Mouse (Mus musculus): Measurements from ENCODE around the gene Abtb1. TPM values are rescaled to one million over a fixed set of nuclear protein-coding genes. Genes with fewer than 3 reads are reported as not detected.

Abtb1 gene
- polyA plus RNA-seq, 1 experiment from 2014 or later: 31.6 TPM

DNA sequence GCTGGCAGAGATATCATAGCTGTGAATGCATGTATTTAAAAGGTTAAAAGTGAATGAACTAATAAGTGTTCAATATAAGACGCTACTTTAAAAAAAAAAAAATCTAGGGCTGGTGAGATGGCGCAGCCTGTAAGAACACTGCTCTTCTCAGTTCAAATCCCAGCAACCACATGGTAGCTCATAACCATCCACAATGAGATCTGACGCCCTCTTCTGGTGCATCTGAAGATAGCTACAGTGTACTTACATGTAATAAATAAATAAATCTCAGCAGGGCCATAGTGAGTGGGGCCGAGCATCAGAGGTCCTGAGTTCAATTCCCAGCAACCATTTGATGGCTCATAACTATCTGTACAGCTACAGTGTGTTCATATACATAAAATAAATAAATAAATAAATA, 37.7 kb upstream of the Abtb1 start:
- H3K4me2 ChIP-seq (ENCODE audit: low read depth, low read length): no peak overlapping the region
- no peak for ATAC-seq (replicated peaks; ENCODE audit: extremely low read depth, insufficient read depth, low FRiP score)
- no peak overlapping the region for H3K9ac ChIP-seq (ENCODE audit: low read length)

GRCm38 (mm10) chr6:88874868-88875508, 33.2 kb upstream of the Abtb1 start, which contains the start of gene Podxl2:
Gene Podxl2 (minus strand): TSS chr6:88875044.
- Histone ChIP-seq H3K27ac (ENCODE audit: low read length) (no peak within 1 kb of the TSS), H3K4me2 (ENCODE audit: low read depth, low read length) (peak within 1 kb of the TSS; percentile 100), H3K4me3 (ENCODE audit: low read length) (peak within 1 kb of the TSS; percentile 73), H3K9me3 (replicated peaks; ENCODE audit: control insufficient read depth, low read length) (no peaks in the 10 kb centered on the region), H3K4me1 (ENCODE audit: control insufficient read depth, insufficient read depth, low read length) (no peaks in the 10 kb centered on the region), H3K9ac (ENCODE audit: low read length) (peak within 1 kb of the TSS; percentile 80), H3K27me3 (ENCODE audit: control insufficient read depth, insufficient read depth, low read length) (peaks cover 3% of the 10 kb centered on the region; the same call in 1 of the 2 replicates), H3K36me3 (ENCODE audit: control insufficient read depth, insufficient read depth) (no peaks in the 10 kb centered on the region)
- peak; percentile 73 for ATAC-seq (replicated peaks; ENCODE audit: extremely low read depth, insufficient read depth, low FRiP score)
- 5% methylated on average over 63 of the region's 63 CpGs for WGBS

More for the DNA sequence above, 37.7 kb upstream of the Abtb1 start:
- H3K4me3 ChIP-seq (ENCODE audit: low read length): no peak overlapping the region
- no peaks in the 10 kb centered on the region for H3K27me3 ChIP-seq (ENCODE audit: control insufficient read depth, insufficient read depth, low read length)
- no peaks in the 10 kb centered on the region for H3K9me3 ChIP-seq (replicated peaks; ENCODE audit: control insufficient read depth, low read length)
- peaks cover 11% of the 10 kb centered on the region for H3K36me3 ChIP-seq (ENCODE audit: control insufficient read depth, insufficient read depth)
- WGBS: 62% methylated on average over 4 of the region's 4 CpGs
- H3K27ac ChIP-seq (ENCODE audit: low read length): no peak overlapping the region
- no peaks in the 10 kb centered on the region for H3K4me1 ChIP-seq (ENCODE audit: control insufficient read depth, insufficient read depth, low read length)

GRCm38 (mm10) chr6:88873965-88874867, 32.4 kb upstream of the Abtb1 start:
- Histone ChIP-seq H3K27ac (ENCODE audit: low read length) (no peak overlapping the region), H3K27me3 (ENCODE audit: control insufficient read depth, insufficient read depth, low read length) (peaks cover 3% of the 10 kb centered on the region; the same call in 1 of the 2 replicates), H3K36me3 (ENCODE audit: control insufficient read depth, insufficient read depth) (no peaks in the 10 kb centered on the region)

DNA sequence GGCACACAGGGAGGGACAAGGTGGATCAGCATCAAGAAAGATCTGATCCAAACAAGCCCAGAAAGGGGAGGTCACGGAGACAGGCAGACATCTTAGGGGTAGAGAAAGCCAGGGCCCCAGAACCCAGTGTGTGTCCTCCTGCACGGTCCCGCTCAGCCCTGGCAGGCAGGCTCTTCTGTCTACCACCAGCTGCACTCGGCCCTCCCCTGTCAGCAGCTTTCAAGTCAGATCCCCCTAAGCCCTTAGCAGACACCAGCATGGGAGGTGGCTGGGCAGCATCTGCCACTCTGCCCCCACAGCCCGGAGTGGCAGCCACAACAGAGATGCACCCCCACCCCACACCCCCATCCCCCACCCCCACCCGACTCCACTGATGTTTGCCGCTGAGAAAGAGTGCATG, 31.0 kb upstream of the Abtb1 start:
- Histone ChIP-seq H3K36me3 (ENCODE audit: control insufficient read depth, insufficient read depth) (no peaks in the 10 kb centered on the region), H3K4me2 (ENCODE audit: low read depth, low read length) (no peak overlapping the region), H3K4me1 (ENCODE audit: control insufficient read depth, insufficient read depth, low read length) (no peaks in the 10 kb centered on the region), H3K9ac (ENCODE audit: low read length) (no peak overlapping the region), H3K9me3 (replicated peaks; ENCODE audit: control insufficient read depth, low read length) (no peaks in the 10 kb centered on the region), H3K27ac (ENCODE audit: low read length) (no peak overlapping the region), H3K27me3 (ENCODE audit: control insufficient read depth, insufficient read depth, low read length) (peaks cover 3% of the 10 kb centered on the region; the same call in 1 of the 2 replicates), H3K4me3 (ENCODE audit: low read length) (no peak overlapping the region)
- WGBS: 44% methylated on average over 7 of the region's 7 CpGs
- 0 out of 2 replicates have a peak, but pooled peaks have one; percentile 7 for ATAC-seq (replicated peaks; ENCODE audit: extremely low read depth, insufficient read depth, low FRiP score)

More at GRCm38 (mm10) chr6:88873965-88874867, 32.4 kb upstream of the Abtb1 start:
- Histone ChIP-seq H3K4me2 (ENCODE audit: low read depth, low read length) (peak overlapping the region; percentile 100), H3K4me3 (ENCODE audit: low read length) (peak overlapping the region; percentile 73), H3K4me1 (ENCODE audit: control insufficient read depth, insufficient read depth, low read length) (no peaks in the 10 kb centered on the region), H3K9me3 (replicated peaks; ENCODE audit: control insufficient read depth, low read length) (no peaks in the 10 kb centered on the region), H3K9ac (ENCODE audit: low read length) (peak overlapping the region; percentile 80)
- ATAC-seq (replicated peaks; ENCODE audit: extremely low read depth, insufficient read depth, low FRiP score): peak; percentile 8
- 4% methylated on average over 73 of the region's 74 CpGs for WGBS

GRCm38 (mm10) chr6:88871546-88871945, 29.8 kb upstream of the Abtb1 start:
- Histone ChIP-seq H3K27me3 (ENCODE audit: control insufficient read depth, insufficient read depth, low read length) (peaks cover 3% of the 10 kb centered on the region; the same call in 1 of the 2 replicates), H3K4me3 (ENCODE audit: low read length) (no peak overlapping the region), H3K4me2 (ENCODE audit: low read depth, low read length) (no peak overlapping the region), H3K9ac (ENCODE audit: low read length) (no peak overlapping the region), H3K27ac (ENCODE audit: low read length) (no peak overlapping the region), H3K4me1 (ENCODE audit: control insufficient read depth, insufficient read depth, low read length) (no peaks in the 10 kb centered on the region), H3K36me3 (ENCODE audit: control insufficient read depth, insufficient read depth) (no peaks in the 10 kb centered on the region), H3K9me3 (replicated peaks; ENCODE audit: control insufficient read depth, low read length) (no peaks in the 10 kb centered on the region)
- no peak for ATAC-seq (replicated peaks; ENCODE audit: extremely low read depth, insufficient read depth, low FRiP score)
- 50% methylated on average over 8 of the region's 8 CpGs for WGBS

GRCm38 (mm10) chr6:88870594-88870993, 28.8 kb upstream of the Abtb1 start:
- ATAC-seq (replicated peaks; ENCODE audit: extremely low read depth, insufficient read depth, low FRiP score): no peak
- no peak overlapping the region for H3K9ac ChIP-seq (ENCODE audit: low read length)
- no peak overlapping the region for H3K4me2 ChIP-seq (ENCODE audit: low read depth, low read length)
- H3K9me3 ChIP-seq (replicated peaks; ENCODE audit: control insufficient read depth, low read length): no peaks in the 10 kb centered on the region
- H3K27ac ChIP-seq (ENCODE audit: low read length): no peak overlapping the region
- H3K27me3 ChIP-seq (ENCODE audit: control insufficient read depth, insufficient read depth, low read length): peaks cover 3% of the 10 kb centered on the region; the same call in 1 of the 2 replicates
- no peak overlapping the region for H3K4me3 ChIP-seq (ENCODE audit: low read length)
- WGBS: 48% methylated on average over 4 of the region's 4 CpGs
- no peaks in the 10 kb centered on the region for H3K36me3 ChIP-seq (ENCODE audit: control insufficient read depth, insufficient read depth)
- H3K4me1 ChIP-seq (ENCODE audit: control insufficient read depth, insufficient read depth, low read length): no peaks in the 10 kb centered on the region

DNA sequence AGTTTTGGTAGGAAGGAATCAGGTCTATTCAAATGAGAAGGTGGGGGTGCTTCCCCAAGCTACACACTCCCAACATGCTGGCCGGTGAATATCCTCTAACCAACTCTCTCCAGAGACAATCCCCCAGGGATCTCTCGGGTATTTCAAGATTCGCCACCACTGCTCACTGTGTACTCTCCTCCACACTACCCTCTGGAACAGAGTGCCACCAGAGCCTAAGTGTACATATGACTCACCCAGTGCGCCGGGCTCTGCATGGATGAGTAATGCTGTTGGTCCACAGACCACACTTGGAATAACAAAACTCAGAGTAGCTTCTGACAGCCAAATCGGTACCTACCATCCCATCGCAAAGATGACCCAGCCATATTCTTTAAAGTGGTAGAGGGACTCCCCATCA, 27.7 kb upstream of the Abtb1 start:
- 80% methylated on average over 7 of the region's 7 CpGs for WGBS
- H3K9me3 ChIP-seq (replicated peaks; ENCODE audit: control insufficient read depth, low read length): no peaks in the 10 kb centered on the region

GRCm38 (mm10) chr6:88865704-88866103, 23.9 kb upstream of the Abtb1 start:
- H3K4me3 ChIP-seq (ENCODE audit: low read length): no peak overlapping the region
- no peak for ATAC-seq (replicated peaks; ENCODE audit: extremely low read depth, insufficient read depth, low FRiP score)
- H3K27me3 ChIP-seq (ENCODE audit: control insufficient read depth, insufficient read depth, low read length): no peaks in the 10 kb centered on the region
- H3K27ac ChIP-seq (ENCODE audit: low read length): no peak overlapping the region
- H3K9me3 ChIP-seq (replicated peaks; ENCODE audit: control insufficient read depth, low read length): no peaks in the 10 kb centered on the region
- peaks cover 9% of the 10 kb centered on the region for H3K36me3 ChIP-seq (ENCODE audit: control insufficient read depth, insufficient read depth)
- H3K9ac ChIP-seq (ENCODE audit: low read length): no peak overlapping the region
- no peaks in the 10 kb centered on the region for H3K4me1 ChIP-seq (ENCODE audit: control insufficient read depth, insufficient read depth, low read length)
- WGBS: 78% methylated on average over 7 of the region's 7 CpGs
- no peak overlapping the region for H3K4me2 ChIP-seq (ENCODE audit: low read depth, low read length)

More for the DNA sequence above, 27.7 kb upstream of the Abtb1 start:
- Histone ChIP-seq H3K4me3 (ENCODE audit: low read length) (no peak overlapping the region), H3K27ac (ENCODE audit: low read length) (no peak overlapping the region), H3K4me2 (ENCODE audit: low read depth, low read length) (no peak overlapping the region), H3K27me3 (ENCODE audit: control insufficient read depth, insufficient read depth, low read length) (peaks cover 3% of the 10 kb centered on the region; the same call in 1 of the 2 replicates), H3K36me3 (ENCODE audit: control insufficient read depth, insufficient read depth) (peaks cover 2% of the 10 kb centered on the region; the same call in 1 of the 2 replicates), H3K4me1 (ENCODE audit: control insufficient read depth, insufficient read depth, low read length) (no peaks in the 10 kb centered on the region), H3K9ac (ENCODE audit: low read length) (no peak overlapping the region)
- no peak for ATAC-seq (replicated peaks; ENCODE audit: extremely low read depth, insufficient read depth, low FRiP score)

DNA sequence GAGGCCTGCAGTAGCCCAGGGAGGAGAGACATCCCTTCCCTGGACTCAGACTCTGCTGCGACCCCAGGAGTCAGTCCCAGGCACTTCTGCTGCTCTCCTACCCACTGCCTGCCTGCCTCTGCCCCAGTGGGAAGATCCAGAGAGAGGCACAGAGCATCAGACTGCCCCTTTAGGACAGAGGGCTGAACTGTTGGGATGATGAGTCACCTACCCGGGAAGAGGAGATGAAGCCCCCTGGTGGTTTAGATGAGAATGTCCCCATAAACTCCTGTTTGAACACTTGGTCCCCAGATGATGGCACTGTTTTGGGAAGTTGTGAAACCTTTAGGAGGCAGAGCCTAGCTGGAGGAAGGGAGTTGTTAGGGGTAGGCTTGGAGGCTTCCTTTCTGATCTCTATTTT, 19.1 kb upstream of the Abtb1 start:
- H3K27me3 ChIP-seq (ENCODE audit: control insufficient read depth, insufficient read depth, low read length): no peaks in the 10 kb centered on the region
- no peak overlapping the region for H3K4me3 ChIP-seq (ENCODE audit: low read length)
- H3K9me3 ChIP-seq (replicated peaks; ENCODE audit: control insufficient read depth, low read length): no peaks in the 10 kb centered on the region
- no peak for ATAC-seq (replicated peaks; ENCODE audit: extremely low read depth, insufficient read depth, low FRiP score)
- H3K4me1 ChIP-seq (ENCODE audit: control insufficient read depth, insufficient read depth, low read length): peaks cover 12% of the 10 kb centered on the region
- H3K4me2 ChIP-seq (ENCODE audit: low read depth, low read length): no peak overlapping the region
- H3K36me3 ChIP-seq (ENCODE audit: control insufficient read depth, insufficient read depth): peaks cover 9% of the 10 kb centered on the region
- 26% methylated on average over 2 of the region's 2 CpGs for WGBS
- H3K27ac ChIP-seq (ENCODE audit: low read length): no peak overlapping the region
- no peak overlapping the region for H3K9ac ChIP-seq (ENCODE audit: low read length)
